Mouse (Mus musculus) spleen, postnatal 4 days (tissue): ENCODE measurements around the gene Olfr670.
"Not testable (repeated sequence)": the region's sequence is repeated elsewhere in the genome, so short reads cannot be mapped to it uniquely, and the experiment has no call there.

Experiments used
- DNase-seq, 2 experiments: peaks; one replicate each; pipeline ENCODE4 v3.0.0; 2022; ENCODE audit warnings: low spot score in 2 of 2

The Olfr670 gene

DNA sequence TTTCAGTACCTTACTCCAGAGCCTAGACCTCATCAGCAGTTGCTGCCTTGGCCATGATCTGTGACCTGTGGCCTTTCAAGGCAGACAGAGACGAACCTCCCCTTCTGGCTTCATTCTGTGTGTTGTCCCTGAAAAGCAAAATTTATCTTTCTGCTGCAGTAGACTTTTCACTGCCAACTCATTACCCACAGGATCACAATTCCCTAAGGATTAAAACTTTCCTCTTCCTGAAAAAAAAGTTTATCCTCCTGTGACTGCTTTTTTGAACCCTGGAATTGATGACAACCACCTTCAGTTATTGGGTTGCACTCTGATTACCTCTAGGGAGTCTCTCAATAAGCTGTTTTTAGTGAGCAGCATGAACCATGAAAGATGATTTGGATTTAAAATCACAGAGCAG lies at the start of gene Olfr670:
TSS of gene Olfr670 (minus strand) at position 101 of the 400 bp plus-strand sequence.
- no peak for DNase-seq

DNA sequence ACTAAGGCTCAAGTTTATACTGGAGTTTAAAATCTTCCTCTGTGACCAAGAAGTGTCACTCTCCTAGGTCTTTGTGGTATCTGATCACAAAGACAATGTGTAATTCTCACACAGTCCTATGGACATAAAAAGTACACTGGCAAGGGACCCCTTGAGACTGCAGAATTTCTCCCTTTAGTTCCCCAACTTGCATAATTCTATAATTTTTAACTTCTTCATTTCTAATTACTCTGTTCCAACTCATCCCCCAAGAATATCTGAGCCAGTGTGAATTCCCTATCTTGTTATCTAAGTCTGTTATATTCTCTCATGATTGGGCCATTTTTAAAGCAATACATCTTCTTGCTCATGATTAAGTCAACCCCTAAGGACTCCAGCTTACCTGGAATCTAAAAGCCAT lies 39.5 kb upstream of the Olfr670 start, which contains the start of gene Olfr672:
TSS of gene Olfr672 (minus strand) at position 101 of the 400 bp plus-strand sequence.
- DNase-seq: no peak

- no peak for DNase-seq
Measured at GRCm38 (mm10) chr7:104979026-104979425, 16.6 kb upstream of the Olfr670 start, which contains the start of gene Olfr671. Gene Olfr671, minus strand, starts transcription at chr7:104979126.

DNA sequence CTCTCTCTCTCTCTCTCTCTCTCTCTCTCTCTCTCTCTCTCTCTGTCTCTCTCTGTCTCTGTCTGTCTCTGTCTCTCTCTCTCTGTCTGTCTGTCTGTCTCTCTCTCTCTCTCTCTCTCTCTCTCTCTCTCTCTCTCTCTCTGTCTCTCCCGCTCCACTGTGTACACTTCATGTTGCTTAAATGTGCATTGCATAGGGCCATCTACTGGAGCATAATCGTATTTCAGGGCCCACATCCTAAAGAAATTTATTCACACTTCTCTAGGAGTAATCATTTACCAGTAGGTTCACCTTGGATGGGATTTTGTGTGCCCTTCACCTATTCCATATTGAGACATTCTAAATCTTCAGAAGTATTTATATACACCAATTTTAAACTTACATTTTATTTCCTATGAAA lies 10.1 kb upstream of the Olfr670 start:
- DNase-seq: not testable (repeated sequence)

DNA sequence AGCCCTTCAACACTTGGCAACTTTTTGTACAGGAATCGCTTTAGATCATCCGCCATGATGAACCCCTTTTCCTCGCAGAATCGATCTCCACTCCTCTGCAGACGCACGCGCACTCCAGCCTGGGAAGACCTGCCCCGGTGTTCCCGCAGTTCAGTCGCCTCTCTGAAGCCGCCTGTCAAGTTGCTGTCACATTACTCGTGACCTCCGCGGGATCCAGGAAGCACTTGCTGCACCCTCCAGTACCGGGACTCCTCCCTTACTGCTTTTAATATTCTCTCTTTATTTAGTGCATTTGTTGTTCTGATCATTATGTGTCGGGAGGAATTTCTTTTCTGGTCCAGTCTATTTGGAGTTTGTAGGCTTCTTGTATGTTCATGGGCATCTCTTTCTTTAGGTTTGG lies 12.2 kb downstream of the Olfr670 start:
- DNase-seq: not testable (repeated sequence)

DNA sequence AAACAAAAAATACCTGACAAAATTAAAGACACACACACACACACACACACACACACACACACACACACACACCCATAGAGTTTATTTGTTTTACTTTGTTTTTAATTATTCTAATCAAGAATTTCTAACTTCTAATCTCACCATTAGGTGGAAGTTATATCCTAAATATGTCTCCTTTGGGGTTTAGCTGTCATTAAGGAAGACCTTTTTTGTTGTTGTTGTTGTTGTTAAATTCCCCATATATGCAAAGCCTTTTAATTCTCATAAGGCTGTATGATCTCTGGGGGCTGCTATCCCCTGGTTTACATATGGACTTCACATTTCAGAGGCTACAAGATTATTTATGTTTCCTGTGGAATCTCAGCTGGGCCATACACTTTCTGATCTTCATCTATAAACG lies 28.5 kb downstream of the Olfr670 start, which contains the start of gene Olfr669:
TSS of gene Olfr669 (plus strand) at position 301 of the 400 bp plus-strand sequence.
- no peak for DNase-seq

DNA sequence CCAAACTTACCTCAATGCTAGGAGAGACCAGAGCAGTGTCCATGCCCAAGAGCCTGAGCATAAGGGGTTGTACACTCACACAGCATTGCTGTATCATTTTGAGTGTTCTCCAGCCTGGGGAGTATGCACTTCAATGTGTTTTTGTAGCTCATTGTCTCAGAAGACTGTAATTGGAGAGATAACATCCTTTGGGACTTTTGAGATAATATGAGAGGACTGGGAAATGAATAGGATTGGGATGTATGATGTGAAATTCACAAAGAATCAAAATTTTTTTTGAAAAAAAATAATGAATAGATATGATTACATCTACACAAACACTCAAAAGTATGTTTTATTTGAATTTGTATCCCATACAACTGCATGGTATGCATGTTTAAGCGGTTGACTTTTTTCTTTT lies 34.5 kb downstream of the Olfr670 start, which contains the start of gene Olfr668:
TSS of gene Olfr668 (minus strand) at position 101 of the 400 bp plus-strand sequence.
- DNase-seq: no peak

DNA sequence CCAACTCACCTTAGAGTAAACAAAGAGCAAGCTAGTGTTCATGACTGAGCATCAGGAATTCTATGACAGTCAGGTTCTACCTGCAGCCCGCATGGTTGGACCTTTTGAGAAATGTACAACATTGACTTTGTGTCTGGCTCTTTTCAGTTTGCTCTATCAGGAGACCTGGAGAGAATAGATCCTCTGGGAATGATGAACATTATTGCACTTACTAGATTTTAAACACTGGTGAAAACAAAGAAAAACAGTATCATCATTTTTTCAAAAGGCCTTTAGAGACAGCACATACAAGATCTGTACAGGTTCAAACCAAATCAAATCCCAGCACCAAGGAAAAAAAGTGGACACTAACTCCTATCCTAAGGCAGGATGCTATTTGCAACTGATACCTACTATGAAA lies 41.0 kb downstream of the Olfr670 start, which contains the start of gene Olfr667:
TSS of gene Olfr667 (minus strand) at position 101 of the 400 bp plus-strand sequence.
- DNase-seq: no peak
